Mouse (Mus musculus) lung, adult 2 months (tissue): ENCODE measurements around the gene Chd1l.

Experiments
- CTCF ChIP-seq: fragments of 200-500 bp; IDR thresholded peaks from 2 replicates; pipeline ENCODE4 v1.5.1; 2011; ENCODE audit warnings: mild to moderate bottlenecking, low read length, control low read depth; ENCODE audit not compliant: insufficient read depth
- POLR2A ChIP-seq: fragments of 200-500 bp; IDR thresholded peaks from 2 replicates; pipeline ENCODE4 v1.6.1; 2011; ENCODE audit warnings: low read depth, mild to moderate bottlenecking, control low read depth, low read length, borderline replicate concordance; ENCODE audit errors: extremely low read depth

GRCm38 (mm10) chr3:97573807-97574206 is 36.2 kb downstream of the Chd1l start:
- no peak for TF ChIP-seq CTCF
- no peak for TF ChIP-seq POLR2A
